Mouse (Mus musculus) bone marrow, adult 2 months (tissue): ENCODE measurements around the gene Gm867. TPM values are rescaled to one million over a fixed set of nuclear protein-coding genes. Genes with fewer than 3 reads are reported as not detected.
A peak's percentile ranks its signal among the peaks of the same experiment; 100 is the strongest.

Experiments
- H3K27ac ChIP-seq: fragments of 200-500 bp; 2 replicates; pipeline ENCODE4 v1.5.1; 2012; ENCODE audit warnings: low read depth, mild to moderate bottlenecking, control low read depth, inconsistent platforms, low read length; ENCODE audit not compliant: control insufficient read depth, poor library complexity, insufficient read depth
- H3K4me1 ChIP-seq: fragments of 200-500 bp; 2 replicates; pipeline ENCODE4 v1.6.1; 2011; ENCODE audit warnings: low read length; ENCODE audit not compliant: control insufficient read depth, insufficient read depth
- H3K4me3 ChIP-seq: fragments of 200-500 bp; replicated peaks from 2 replicates; pipeline ENCODE3; 2011; ENCODE audit warnings: mild to moderate bottlenecking, low read depth, low read length, control low read depth; ENCODE audit not compliant: control insufficient read depth
- CTCF ChIP-seq: fragments of 200-500 bp; IDR thresholded peaks from 2 replicates; pipeline ENCODE4 v1.5.1; 2011; ENCODE audit warnings: low read length, control low read depth; ENCODE audit not compliant: control insufficient read depth, insufficient read depth
- POLR2A ChIP-seq: fragments of 200-500 bp; IDR thresholded peaks from 2 replicates; pipeline ENCODE4 v1.6.1; 2011; ENCODE audit warnings: low read depth, mild to moderate bottlenecking, control low read depth, low read length, borderline replicate concordance; ENCODE audit not compliant: control insufficient read depth
- WGBS: fragments of 180-500 bp; shearing (Covaris S2); methylation state at CpG from one replicate; pipeline ENCODE4 v1.1.7; 2018; 5-methylcytosine and 5-hydroxymethylcytosine counted together
- polyA plus RNA-seq: library from polyadenylated mRNA; stranded (reverse); fragments of >200 nt; gene quantifications from 2 replicates; pipeline ENCODE4 v1.2.4, GENCODE M21; 2011; ENCODE audit warnings: low replicate concordance; ENCODE audit not compliant: missing spikeins, insufficient read depth, insufficient read length

Gm867 gene
- polyA plus RNA-seq, 1 experiment: 35.4 TPM

DNA sequence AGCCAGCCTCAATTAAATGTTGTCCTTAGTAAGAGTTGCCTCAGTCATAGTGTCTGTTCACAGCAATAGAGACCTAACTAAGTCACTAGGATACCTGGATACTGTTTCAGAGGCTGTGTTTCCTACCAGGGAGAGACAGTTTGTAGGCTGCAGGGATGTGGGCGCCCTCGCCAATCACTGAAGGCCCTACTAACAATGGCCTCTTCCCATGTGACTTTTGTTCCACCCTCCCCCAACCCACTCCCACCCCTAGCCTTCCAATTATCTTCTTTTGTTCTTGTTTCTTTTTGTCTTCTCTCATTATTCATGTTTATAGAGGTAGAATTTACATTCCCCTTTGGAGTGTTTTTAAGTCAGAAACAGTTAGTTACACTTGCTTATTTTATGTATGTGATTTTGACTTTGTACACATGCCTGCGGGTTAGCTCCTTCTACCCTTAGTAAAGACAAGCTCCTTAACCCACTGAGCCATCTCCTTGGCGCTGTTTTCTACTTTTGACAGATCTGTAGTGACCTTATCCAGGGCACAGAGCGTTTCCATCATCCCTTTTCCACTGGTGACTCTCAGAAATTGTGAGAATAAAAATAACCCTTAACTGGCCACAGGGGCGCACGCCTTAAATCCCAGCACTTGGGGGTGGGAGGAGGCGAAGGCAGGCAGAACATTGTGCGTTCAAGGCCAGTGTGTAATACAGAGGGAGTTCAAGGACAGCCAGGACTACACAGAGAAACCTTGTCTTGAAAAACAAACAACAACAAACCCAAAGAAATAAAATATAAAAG, 761 bp upstream of the Gm867 start:
- 89% methylated on average over 9 of the region's 9 CpGs for WGBS
- H3K4me1 ChIP-seq: peaks cover 2% of the 10 kb centered on the region
- no peak overlapping the region for H3K4me3 ChIP-seq
- H3K27ac ChIP-seq: no peak overlapping the region
- TF ChIP-seq POLR2A (no peak), CTCF (no peak)

DNA sequence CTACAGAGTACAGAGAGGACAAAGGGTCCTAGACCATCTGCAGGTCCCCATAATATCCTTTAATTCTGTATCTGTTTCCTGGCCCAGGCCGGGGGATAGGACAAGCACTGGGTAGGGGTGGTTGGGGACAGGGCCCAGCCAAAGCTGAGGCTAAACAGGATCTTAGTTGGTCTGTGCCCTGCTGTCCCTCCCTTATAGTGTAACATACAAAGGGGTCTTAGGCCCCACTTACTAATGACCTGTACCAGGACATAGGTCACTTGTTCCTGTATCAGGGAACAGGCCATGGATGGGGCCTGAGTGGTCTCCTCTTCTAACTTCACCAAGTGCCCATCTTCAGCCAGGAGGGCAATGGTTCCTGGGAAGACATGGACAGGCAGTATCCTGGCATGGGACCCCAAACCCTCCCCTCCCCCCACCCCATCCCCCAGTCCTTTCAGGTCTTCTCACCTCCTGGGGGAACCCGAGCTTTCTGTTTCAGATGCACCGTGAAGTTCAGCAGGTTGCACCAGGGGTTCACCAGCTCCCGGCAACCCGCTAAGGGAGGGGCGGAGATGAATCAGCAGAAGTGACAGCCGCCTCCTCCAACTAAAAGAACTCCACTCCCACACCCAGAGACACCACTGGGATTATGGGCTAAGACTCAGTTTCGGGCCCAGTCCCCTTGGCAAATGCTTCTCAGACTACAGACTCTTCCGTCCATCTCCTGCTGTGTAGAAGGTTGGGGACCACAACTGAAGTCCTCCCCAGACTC, 814 bp downstream of the Gm867 start:
- H3K27ac ChIP-seq: peak overlapping the region; percentile 54
- 36% methylated on average over 9 of the region's 9 CpGs for WGBS
- peak overlapping the region; percentile 75 for H3K4me3 ChIP-seq
- peaks cover 2% of the 10 kb centered on the region for H3K4me1 ChIP-seq
- TF ChIP-seq CTCF (no peak), POLR2A (no peak)

GRCm38 (mm10) chr10:75937851-75938643, 2.4 kb downstream of the Gm867 start:
- WGBS: 50% methylated on average over 10 of the region's 10 CpGs
- TF ChIP-seq POLR2A: no peak
- TF ChIP-seq CTCF: no peak
- Histone ChIP-seq H3K4me3 (peak overlapping the region; percentile 68), H3K4me1 (peaks cover 2% of the 10 kb centered on the region), H3K27ac (peak overlapping the region; percentile 71)

GRCm38 (mm10) chr10:75936909-75937667, 3.4 kb downstream of the Gm867 start:
- WGBS: 78% methylated on average over 18 of the region's 18 CpGs
- H3K4me3 ChIP-seq: peak overlapping the region; percentile 43
- H3K27ac ChIP-seq: peak overlapping the region; percentile 80
- H3K4me1 ChIP-seq: peaks cover 2% of the 10 kb centered on the region
- no peak for TF ChIP-seq CTCF
- TF ChIP-seq POLR2A: no peak

DNA sequence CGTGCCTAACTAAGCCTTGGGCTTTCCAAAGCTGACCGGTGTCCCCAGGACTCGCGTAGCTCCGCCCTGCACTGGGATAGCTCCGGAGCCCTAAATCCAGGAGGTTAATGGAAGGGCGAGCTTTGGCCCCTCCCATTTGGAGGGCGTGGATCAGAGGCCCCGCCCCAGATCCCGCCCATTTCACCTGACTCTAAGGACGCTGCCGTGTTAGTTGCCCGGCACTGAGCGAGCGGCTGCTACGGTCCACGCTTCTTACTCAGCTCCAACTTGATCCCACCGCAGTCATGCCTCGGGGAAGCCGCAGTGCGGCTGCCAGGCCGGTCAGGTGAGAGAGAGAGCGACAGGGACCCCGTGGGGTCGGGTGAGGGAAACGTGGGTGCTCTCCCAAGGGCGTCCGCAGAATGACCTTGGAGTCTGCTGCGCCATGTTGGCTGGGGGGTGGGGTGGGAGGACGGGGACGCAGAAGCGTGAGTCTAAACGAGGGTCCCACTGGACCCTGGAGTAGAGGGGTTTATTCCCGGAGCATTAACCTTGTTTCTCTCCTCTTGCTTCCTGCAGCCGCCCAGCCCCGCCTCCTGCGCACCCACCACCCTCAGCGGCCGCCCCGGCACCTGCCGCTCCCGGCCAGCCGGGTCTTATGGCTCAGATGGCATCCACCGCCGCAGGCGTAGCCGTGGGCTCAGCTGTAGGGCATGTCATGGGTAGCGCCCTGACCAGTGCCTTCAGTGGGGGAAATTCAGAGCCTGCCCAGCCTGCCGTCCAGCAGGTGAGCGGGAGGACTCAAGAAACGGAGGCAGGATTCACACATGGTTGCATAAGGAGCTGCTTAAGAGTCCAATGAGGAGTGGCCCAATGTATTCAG, 4.6 kb downstream of the Gm867 start, which contains the start of gene Mmp11:
TSS of gene Mmp11 (minus strand) at position 817 of the 862 bp plus-strand sequence.
- 2% methylated on average over 51 of the region's 51 CpGs for WGBS

GRCm38 (mm10) chr10:75934991-75935390, 5.5 kb downstream of the Gm867 start:
- TF ChIP-seq POLR2A: no peak
- H3K4me1 ChIP-seq: no peaks in the 10 kb centered on the region; the same call in 1 of the 2 replicates
- no peak overlapping the region for H3K4me3 ChIP-seq
- WGBS: 63% methylated on average over 1 of the region's 1 CpGs
- H3K27ac ChIP-seq: no peak overlapping the region

More for the DNA sequence above, 4.6 kb downstream of the Gm867 start, which contains the start of gene Mmp11:
- peak; percentile 91 for TF ChIP-seq POLR2A
- TF ChIP-seq CTCF: no peak
- Histone ChIP-seq H3K4me3 (peak within 1 kb of the TSS; percentile 94), H3K27ac (peak within 1 kb of the TSS; percentile 80), H3K4me1 (peaks cover 2% of the 10 kb centered on the region)

GRCm38 (mm10) chr10:75932891-75933290, 7.6 kb downstream of the Gm867 start, which contains the start of gene Chchd10:
Gene Chchd10, plus strand, starts transcription at chr10:75933130.
- no peaks in the 10 kb centered on the region for H3K4me1 ChIP-seq

More at GRCm38 (mm10) chr10:75932891-75933290, 7.6 kb downstream of the Gm867 start, which contains the start of gene Chchd10:
- WGBS: 75% methylated on average over 6 of the region's 6 CpGs
- H3K27ac ChIP-seq: peak within 1 kb of the TSS; percentile 40; the same call in 1 of the 2 replicates
- TF ChIP-seq POLR2A: no peak
- TF ChIP-seq CTCF: no peak
- H3K4me3 ChIP-seq: peak within 1 kb of the TSS; percentile 43
